7 mouse cellular contexts compared by ENCODE assay signal in genomic region chr14:49171286-49171685, GRCm38 (mm10). TPM values are rescaled to one million over a fixed set of nuclear protein-coding genes. Genes with fewer than 3 reads are reported as not detected.
DNase-seq lines count a peak whose midpoint lies in the region; ATAC-seq and TF ChIP-seq lines count a peak whose summit lies in the region.

No protein-coding gene starts in this region.

- TF ChIP-seq POLR2A in embryonic fibroblast, embryonic 13.5 days (IDR thresholded peaks at IDR 0.05; ENCODE audit: low read depth, low read length): no peak
- no peak for TF ChIP-seq POLR2A in myocyte (IDR thresholded peaks at IDR 0.05; ENCODE audit: insufficient read length, low read depth)

- peak overlapping the region; percentile 46 for H3K4me3 ChIP-seq in embryonic fibroblast, embryonic 13.5 days (ENCODE audit: insufficient read depth, low read length)
- peak overlapping the region; percentile 97 for H3K4me3 ChIP-seq in intestine, postnatal 0 days (ENCODE audit: low read depth, low read length)
- peak overlapping the region; percentile 40 for H3K4me3 ChIP-seq in myocyte

- peak overlapping the region; percentile 87 for H3K4me2 ChIP-seq in intestine, postnatal 0 days (replicated peaks; ENCODE audit: low read depth)
- peak overlapping the region; percentile 90 for H3K4me2 ChIP-seq in myocyte (ENCODE audit: low read depth)

- no peak for TF ChIP-seq CTCF in embryonic fibroblast, embryonic 13.5 days (IDR thresholded peaks at IDR 0.05; ENCODE audit: borderline replicate concordance, insufficient read depth, low read length)
- TF ChIP-seq CTCF in intestine, postnatal 0 days (IDR thresholded peaks at IDR 0.05; ENCODE audit: low read depth): no peak

- DNase-seq in spleen, postnatal 10 days (ENCODE audit: low spot score in 2 of 2): peak; percentile 7 to 20
- no peak for DNase-seq in spleen, postnatal 4 days (ENCODE audit: low spot score in 2 of 2)
- no peak for DNase-seq in adrenal gland, adult (ENCODE audit: inconsistent age in 2 of 2, low spot score in 1 of 2)

- H3ac ChIP-seq in myocyte (ENCODE audit: control insufficient read depth, insufficient read length): no peak overlapping the region

- H3K9ac ChIP-seq in intestine, postnatal 0 days (ENCODE audit: low read depth, low read length): peak overlapping the region; percentile 95; the same call in 1 of the 2 replicates

- WGBS in intestine, postnatal 0 days: 19% methylated on average over 8 of the region's 8 CpGs

- H3K27ac ChIP-seq in embryonic fibroblast, embryonic 13.5 days (ENCODE audit: insufficient read depth, low read length): no peak overlapping the region
- peak overlapping the region; percentile 91 for H3K27ac ChIP-seq in intestine, postnatal 0 days (ENCODE audit: low read depth, low read length)

- no peaks in the 10 kb centered on the region for H3K27me3 ChIP-seq in intestine, postnatal 0 days (replicated peaks; ENCODE audit: control insufficient read depth, insufficient read depth, low read length)
- H3K27me3 ChIP-seq in myocyte (ENCODE audit: control insufficient read depth, insufficient read depth, insufficient read length): no peaks in the 10 kb centered on the region

- H3K36me3 ChIP-seq in intestine, postnatal 0 days (ENCODE audit: control insufficient read depth, insufficient read depth): no peaks in the 10 kb centered on the region
- H3K36me3 ChIP-seq in myocyte (ENCODE audit: control insufficient read depth, insufficient read depth): peaks cover 6% of the 10 kb centered on the region

- peak; percentile 82 for ATAC-seq in intestine, postnatal 0 days
- no peak; the same call in 1 of the 2 replicates for ATAC-seq in megakaryocyte progenitor cell, adult 5-6 weeks (replicated peaks; ENCODE audit: poor library complexity)

- no peaks in the 10 kb centered on the region for H3K9me3 ChIP-seq in intestine, postnatal 0 days (ENCODE audit: control insufficient read depth)

- peaks cover 35% of the 10 kb centered on the region for H3K79me2 ChIP-seq in myocyte (ENCODE audit: control insufficient read depth, insufficient read depth)

- no peaks in the 10 kb centered on the region; the same call in none of the 2 replicates for H3K4me1 ChIP-seq in embryonic fibroblast, embryonic 13.5 days (ENCODE audit: control insufficient read depth, insufficient read depth, low read length)
- H3K4me1 ChIP-seq in intestine, postnatal 0 days (replicated peaks; ENCODE audit: control insufficient read depth, insufficient read depth, low read length): no peaks in the 10 kb centered on the region

TF ChIP-seq in myocyte, 11 proteins besides CTCF, POLR2A, EP300 and RAD21:
- TF ChIP-seq REST (IDR thresholded peaks at IDR 0.05; ENCODE audit: insufficient read depth, insufficient read length) (no peak), TCF3 (IDR thresholded peaks at IDR 0.05; ENCODE audit: insufficient read length, low read depth) (no peak), MYOD1 (IDR thresholded peaks at IDR 0.05; ENCODE audit: control insufficient read depth in 1 of 3, insufficient read length in 2 of 3, low read depth in 2 of 3) (peak in 1 of 3 experiments; percentile 1)
TF ChIP-seq in myocyte: peak in this region for 1.

RNA-seq across cellular contexts. Expression of gene Naa30, which starts 0.7 kb away (rescaled TPM):
- 25.9 and 35.7 TPM in 2 replicates for polyA plus RNA-seq in embryonic fibroblast, embryonic 13.5 days (2011; ENCODE audit: insufficient read length, low read depth, missing spikeins)
- polyA plus RNA-seq in intestine, postnatal 0 days (2015; fragmentation: Nextera tagmentation; extraction: Ambion mirVana): 10.9 and 11.4 TPM in 2 replicates
- polyA plus RNA-seq in myocyte (2012; fragmentation: generic; extraction: Trizol): 7.2 TPM
- total RNA-seq in megakaryocyte progenitor cell, adult 5-6 weeks (2015): 21.6 and 21.8 TPM in 2 replicates
- total RNA-seq in megakaryocyte progenitor cell, adult 5-6 weeks (2017): 26.8 and 29.1 TPM in 2 replicates

Comparison
In these comparisons a context has a peak if more than half of its experiments do, and no peak if none do; other contexts are left out.
1. DNase-seq: peak in spleen, postnatal 10 days (2 of 2); none in spleen, postnatal 4 days (0 of 2) and adrenal gland, adult (0 of 2).
2. H3K4me3 ChIP-seq: peak in every context shown above with its lines; median percentile 97 in intestine, postnatal 0 days; 46 in embryonic fibroblast, embryonic 13.5 days; 40 in myocyte.